In the genomic region with DNA sequence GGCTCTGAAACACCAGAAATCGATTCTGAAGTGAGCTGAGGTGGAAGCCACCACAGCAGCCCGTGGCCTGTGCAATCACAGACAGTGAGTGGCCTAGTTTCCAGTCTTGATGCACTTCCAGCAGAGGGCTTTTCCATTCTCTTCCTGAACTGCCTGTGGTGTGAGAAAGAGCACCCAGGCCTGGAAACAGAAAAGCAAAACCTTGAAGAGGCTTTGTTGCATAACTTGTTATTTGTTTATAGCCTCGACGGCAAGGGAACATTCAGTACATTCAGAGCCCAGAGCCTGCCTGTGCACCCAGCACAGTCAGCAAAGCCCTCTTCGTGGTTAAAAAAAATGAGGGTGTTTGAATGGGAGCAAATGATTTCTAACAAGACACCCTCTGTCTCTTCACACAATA, we compare ENCODE assay signal across 14 mouse cellular contexts. TPM values are rescaled to one million over a fixed set of nuclear protein-coding genes. Genes with fewer than 3 reads are reported as not detected.
DNase-seq lines count a peak whose midpoint lies in the region.
"Had no signal": no experiment of that assay in that cellular context is flagged by ENCODE, and none has a peak within 500 bp of the region (broad histone marks: within the 10 kb centered on the region; RNA-seq: fewer than 3 reads in every experiment).

No protein-coding gene starts in this region.

- DNase-seq in frontal cortex, adult 2 months (ENCODE audit: extremely low spot score in 1 of 2, low spot score in 1 of 2): peak; percentile 8 to 10
- DNase-seq in frontal cortex, postnatal 14 days (ENCODE audit: low spot score in 2 of 2): no peak
- peak; percentile 8 to 33 for DNase-seq in layer of hippocampus, adult 8-10 months (ENCODE audit: low spot score in 2 of 2)
- DNase-seq in layer of hippocampus, postnatal 10 days (ENCODE audit: low spot score in 2 of 2): no peak
- peak; percentile 11 for DNase-seq in adrenal gland, postnatal 10 days
- peak; percentile 9 for DNase-seq in layer of hippocampus, adult 9-11 months
- no peak for DNase-seq in embryo, embryonic 11 days
- no peak for DNase-seq in kidney, postnatal 4 days
- DNase-seq: kidney, adult 8-10 months; thymus, adult 2 months had no signal

RNA-seq across cellular contexts. Expression of gene Etnppl, which starts 16.6 kb away (rescaled TPM):
- polyA plus RNA-seq in frontal cortex, adult 2 months (2012; rRNA removed): 17.6 and 22.4 TPM in 2 replicates
- total RNA-seq in layer of hippocampus, adult 8-10 months (2022): 10 to 100 TPM in 1 of 4 experiments, 1 to 10 TPM in 3; 5.9 to 15.7 (median 6.7) TPM
- total RNA-seq in layer of hippocampus, postnatal 10 days (2021): under 1 TPM; 0.27 to 0.38 TPM
- 1 to 10 TPM; 3.2 to 7.6 TPM for total RNA-seq in adrenal gland, postnatal 10 days (2021)
- total RNA-seq: neutrophil, adult 5-6 weeks had no signal
- polyA plus RNA-seq: lung, embryonic 16.5 days; midbrain, embryonic 15.5 days; spleen, adult 2 months; thymus, adult 2 months had no signal

Comparison
In these comparisons a context has a peak if more than half of its experiments do, and no peak if none do; other contexts are left out.
1. DNase-seq: peak in frontal cortex, adult 2 months (2 of 2), layer of hippocampus, adult 8-10 months (2 of 2), adrenal gland, postnatal 10 days (single experiment) and layer of hippocampus, adult 9-11 months (single experiment); none in frontal cortex, postnatal 14 days (0 of 2), layer of hippocampus, postnatal 10 days (0 of 2), embryo, embryonic 11 days (single experiment) and kidney, postnatal 4 days (0 of 2).